ENCODE assay signal across 10 mouse cellular contexts in the genomic region with DNA sequence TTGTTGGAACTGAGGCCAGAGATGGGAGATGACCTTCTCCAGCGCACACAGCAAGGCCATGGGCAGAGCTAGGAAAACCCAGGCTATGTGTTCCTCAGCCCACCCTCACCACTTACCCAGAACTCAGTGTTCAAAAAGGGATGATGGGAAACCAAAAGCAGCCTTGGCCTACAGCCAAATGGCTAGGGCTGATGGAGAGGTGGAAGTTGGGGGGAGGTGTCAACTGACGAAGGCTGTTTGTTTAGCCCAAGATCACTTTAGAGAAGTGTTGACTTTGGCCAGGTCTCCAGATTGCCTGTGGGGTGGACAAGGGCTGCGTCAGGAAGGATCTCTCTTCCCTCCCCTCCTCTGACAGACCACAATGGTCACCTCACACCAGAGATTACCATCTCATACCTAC. TPM values are rescaled to one million over a fixed set of nuclear protein-coding genes. Genes with fewer than 3 reads are reported as not detected.
DNase-seq lines count a peak whose midpoint lies in the region; ATAC-seq and TF ChIP-seq lines count a peak whose summit lies in the region.
"Had no signal": no experiment of that assay in that cellular context is flagged by ENCODE, and none has a peak within 500 bp of the region (broad histone marks: within the 10 kb centered on the region; RNA-seq: fewer than 3 reads in every experiment).

No protein-coding gene starts in this region.

- H3K9ac ChIP-seq in heart, embryonic 12.5 days, result no peak overlapping the region
- no peak overlapping the region for H3K9ac ChIP-seq in lung, embryonic 14.5 days

- peaks cover 14% of the 10 kb centered on the region for H3K4me1 ChIP-seq in heart, embryonic 12.5 days (replicated peaks)
- H3K4me1 ChIP-seq in testis, adult 2 months (ENCODE audit: control insufficient read depth, insufficient read depth, low read length), result peaks cover 6% of the 10 kb centered on the region
- H3K4me1 ChIP-seq in lung, embryonic 14.5 days (ENCODE audit: insufficient read depth), result peaks cover 19% of the 10 kb centered on the region

- H3K36me3 ChIP-seq in heart, embryonic 12.5 days, result no peaks in the 10 kb centered on the region
- no peaks in the 10 kb centered on the region for H3K36me3 ChIP-seq in testis, adult 2 months (ENCODE audit: control insufficient read depth, insufficient read depth, low read length)
- no peaks in the 10 kb centered on the region for H3K36me3 ChIP-seq in lung, embryonic 14.5 days (ENCODE audit: insufficient read depth)

- 30% methylated on average over 3 of the region's 3 CpGs for WGBS in heart, embryonic 12.5 days
- WGBS in lung, embryonic 14.5 days, result 11% methylated on average over 3 of the region's 3 CpGs

- no peak for TF ChIP-seq POLR2A in testis, adult 2 months (IDR thresholded peaks at IDR 0.05; ENCODE audit: control insufficient read depth, low read depth, low read length)

- H3K4me3 ChIP-seq in heart, embryonic 12.5 days, result no peak overlapping the region
- H3K4me3 ChIP-seq in testis, adult 2 months (ENCODE audit: control insufficient read depth, low read depth, low read length), result no peak overlapping the region
- H3K4me3 ChIP-seq in lung, embryonic 14.5 days (ENCODE audit: low read depth, low read length), result no peak overlapping the region

- no peaks in the 10 kb centered on the region for H3K9me3 ChIP-seq in heart, embryonic 12.5 days (replicated peaks)
- no peaks in the 10 kb centered on the region for H3K9me3 ChIP-seq in lung, embryonic 14.5 days (ENCODE audit: low read depth, low read length)

- intact Hi-C loops in heart, postnatal 36 days (cut with DNase I), result no loop called here

- peak overlapping the region; percentile 12; the same call in 1 of the 2 replicates for H3K4me2 ChIP-seq in heart, embryonic 12.5 days
- peak overlapping the region; percentile 33; the same call in 1 of the 2 replicates for H3K4me2 ChIP-seq in lung, embryonic 14.5 days

- TF ChIP-seq CTCF in testis, adult 2 months (IDR thresholded peaks at IDR 0.05; ENCODE audit: control insufficient read depth, insufficient read depth, insufficient replicate concordance, low read depth, low read length), result no peak
- TF ChIP-seq CTCF in lung, embryonic 14.5 days (IDR thresholded peaks at IDR 0.05; ENCODE audit: low read depth), result no peak

- peaks cover 15% of the 10 kb centered on the region for H3K27me3 ChIP-seq in heart, embryonic 12.5 days (replicated peaks)
- H3K27me3 ChIP-seq in testis, adult 2 months (ENCODE audit: control insufficient read depth, insufficient read depth, low read length), result no peaks in the 10 kb centered on the region
- H3K27me3 ChIP-seq in lung, embryonic 14.5 days (ENCODE audit: insufficient read depth, low read length), result no peaks in the 10 kb centered on the region

- H3K27ac ChIP-seq in heart, embryonic 12.5 days (ENCODE audit: poor library complexity, severe bottlenecking), result peak overlapping the region; percentile 23; the same call in 1 of the 2 replicates
- peak overlapping the region; percentile 39; the same call in 1 of the 2 replicates for H3K27ac ChIP-seq in testis, adult 2 months (ENCODE audit: control insufficient read depth, insufficient read depth, low read depth, low read length)
- peak overlapping the region; percentile 63 for H3K27ac ChIP-seq in lung, embryonic 14.5 days (ENCODE audit: low read depth)

- no peak for DNase-seq in heart, postnatal 36 days
- no peak for DNase-seq in testis, postnatal 14 days (ENCODE audit: low spot score)
- peak; percentile 95 for DNase-seq in lung, embryonic 14.5 days
- DNase-seq in yolk sac, embryonic 10.5 days (ENCODE audit: low spot score), result peak; percentile 60
- DNase-seq in cerebellum, adult 18-20 months, result no peak
- no peak for DNase-seq in left cerebral cortex, adult 9 months (ENCODE audit: low spot score in 2 of 2)
- DNase-seq: cerebellum, adult 8-10 months had no signal

- peak; percentile 83 for ATAC-seq in heart, embryonic 12.5 days (ENCODE audit: insufficient number of reproducible peaks, low FRiP score)
- peak; percentile 90 for ATAC-seq in lung, embryonic 14.5 days (ENCODE audit: insufficient read depth)
- ATAC-seq: hindbrain, embryonic 16.5 days had no signal

RNA-seq across cellular contexts. Expression of gene Trim62, which starts 34.8 kb away (rescaled TPM):
- polyA plus RNA-seq in heart, embryonic 12.5 days (2016; fragmentation: Nextera tagmentation; extraction: Ambion mirVana), result 5.0 and 6.1 TPM in 2 replicates
- total RNA-seq in heart, postnatal 36 days (2021), result 1 to 10 TPM; 1.5 to 2.1 TPM
- polyA plus RNA-seq in testis, adult 2 months (2012; rRNA removed), result 5.8 and 6.6 TPM in 2 replicates
- polyA plus RNA-seq in lung, embryonic 14.5 days (2014; fragmentation: Nextera tagmentation; extraction: Ambion mirVana), result 8.4 and 8.5 TPM in 2 replicates

RNA-seq across cellular contexts. Expression of gene Azin2, which starts 44.1 kb away (rescaled TPM):
- 6.8 and 7.4 TPM in 2 replicates for polyA plus RNA-seq in heart, embryonic 12.5 days (2016; fragmentation: Nextera tagmentation; extraction: Ambion mirVana)
- total RNA-seq in heart, postnatal 36 days (2021), result 1 to 10 TPM; 2.4 to 3.0 TPM
- polyA plus RNA-seq in testis, adult 2 months (2012; rRNA removed), result 213 and 251 TPM in 2 replicates
- 17.6 and 21.2 TPM in 2 replicates for polyA plus RNA-seq in lung, embryonic 14.5 days (2014; fragmentation: Nextera tagmentation; extraction: Ambion mirVana)

Comparison
In these comparisons a context has a peak if more than half of its experiments do, and no peak if none do; other contexts are left out.
1. DNase-seq: peak in lung, embryonic 14.5 days (single experiment) and yolk sac, embryonic 10.5 days (single experiment); none in heart, postnatal 36 days (0 of 2), testis, postnatal 14 days (single experiment), cerebellum, adult 18-20 months (0 of 2) and left cerebral cortex, adult 9 months (0 of 2).
2. Peak in every context shown above with its lines, with median percentiles within 50 percentile points of each other: H3K27ac ChIP-seq.